Mouse (Mus musculus) olfactory bulb, adult 2 months (tissue): ENCODE results near the gene Pskh1. TPM values are rescaled to one million over a fixed set of nuclear protein-coding genes. Genes with fewer than 3 reads are reported as not detected.

ENCODE experiments used
- H3K27ac ChIP-seq: fragments of 200-500 bp; 2 replicates; pipeline ENCODE4 v1.5.1; 2012; ENCODE audit warnings: low read depth, low read length; ENCODE audit not compliant: insufficient read depth
- H3K4me1 ChIP-seq: fragments of 200-500 bp; 2 replicates; pipeline ENCODE4 v1.6.1; 2012; ENCODE audit warnings: low read length; ENCODE audit not compliant: control insufficient read depth, insufficient read depth
- H3K4me3 ChIP-seq: fragments of 200-500 bp; 2 replicates; pipeline ENCODE4 v1.5.1; 2012; ENCODE audit warnings: mild to moderate bottlenecking, low read depth, low read length, moderate library complexity; ENCODE audit not compliant: insufficient read depth
- CTCF ChIP-seq: fragments of 200-500 bp; IDR thresholded peaks from 2 replicates; pipeline ENCODE4 v1.5.1; 2012; ENCODE audit warnings: low read depth, mild to moderate bottlenecking, low read length, moderate library complexity; ENCODE audit not compliant: insufficient read depth
- POLR2A ChIP-seq: fragments of 200-500 bp; IDR thresholded peaks from 2 replicates; pipeline ENCODE4 v1.6.1; 2012; ENCODE audit warnings: mild to moderate bottlenecking, low read depth, low read length, moderate library complexity; ENCODE audit not compliant: insufficient read depth
- WGBS: fragments of 180-500 bp; shearing (Covaris S2); methylation state at CpG from one replicate; pipeline ENCODE4 v1.1.7; 2018; 5-methylcytosine and 5-hydroxymethylcytosine counted together
- polyA plus RNA-seq: library from polyadenylated mRNA; stranded (reverse); fragments of >200 nt; gene quantifications from 2 replicates; pipeline ENCODE4 v1.2.4, GENCODE M21; 2012; ENCODE audit warnings: low replicate concordance; ENCODE audit not compliant: missing spikeins, insufficient read depth, insufficient read length

The Pskh1 gene
- polyA plus RNA-seq, 1 experiment = not detected

DNA sequence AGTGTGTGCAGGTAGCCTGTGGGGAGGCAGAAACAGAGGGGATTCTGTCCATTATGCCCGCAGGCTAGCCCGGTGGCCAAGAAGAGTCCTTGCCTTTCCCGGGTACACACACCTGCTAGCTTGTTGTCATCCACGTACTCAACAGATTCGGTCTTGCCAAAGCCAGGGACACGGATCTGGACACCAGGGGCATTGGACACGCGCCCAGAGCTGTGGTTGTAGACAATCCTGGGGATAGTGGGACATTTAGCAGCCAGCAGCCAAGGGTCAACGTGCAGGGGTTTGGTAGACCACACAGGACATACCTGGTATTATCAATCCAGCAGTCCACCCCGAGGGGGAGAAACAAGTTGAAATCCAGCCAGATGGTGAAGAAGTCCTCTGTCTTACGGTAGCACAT lies 41.8 kb downstream of the Pskh1 start:
- TF ChIP-seq POLR2A = no peak
- no peak for TF ChIP-seq CTCF
- no peak overlapping the region for H3K4me3 ChIP-seq
- WGBS = 82% methylated on average over 11 of the region's 11 CpGs
- H3K4me1 ChIP-seq = peaks cover 9% of the 10 kb centered on the region; the same call in 1 of the 2 replicates
- H3K27ac ChIP-seq = no peak overlapping the region

DNA sequence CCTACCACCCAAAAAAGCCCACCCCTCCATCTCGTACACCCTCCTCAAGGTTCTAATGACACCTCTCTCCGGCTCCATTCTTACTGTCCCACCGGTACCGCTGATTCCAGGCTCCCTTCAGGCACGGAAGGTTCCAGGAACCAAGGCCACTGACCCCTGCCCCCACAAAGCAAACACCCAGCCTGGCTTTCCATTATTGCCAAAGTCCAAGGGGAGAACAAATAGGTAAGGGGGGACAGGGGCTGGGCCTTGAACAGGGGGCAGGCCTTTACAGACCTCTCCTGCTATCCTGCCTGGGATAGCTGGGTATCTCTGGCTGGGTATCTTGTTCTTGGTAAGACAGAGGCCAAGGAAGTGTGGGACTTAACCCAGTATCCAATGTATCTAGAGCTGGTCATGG lies 42.3 kb downstream of the Pskh1 start:
- H3K4me1 ChIP-seq = peaks cover 9% of the 10 kb centered on the region; the same call in 1 of the 2 replicates
- 81% methylated on average over 5 of the region's 5 CpGs for WGBS
- TF ChIP-seq CTCF (no peak), POLR2A (no peak)
- H3K27ac ChIP-seq = no peak overlapping the region
- no peak overlapping the region for H3K4me3 ChIP-seq

DNA sequence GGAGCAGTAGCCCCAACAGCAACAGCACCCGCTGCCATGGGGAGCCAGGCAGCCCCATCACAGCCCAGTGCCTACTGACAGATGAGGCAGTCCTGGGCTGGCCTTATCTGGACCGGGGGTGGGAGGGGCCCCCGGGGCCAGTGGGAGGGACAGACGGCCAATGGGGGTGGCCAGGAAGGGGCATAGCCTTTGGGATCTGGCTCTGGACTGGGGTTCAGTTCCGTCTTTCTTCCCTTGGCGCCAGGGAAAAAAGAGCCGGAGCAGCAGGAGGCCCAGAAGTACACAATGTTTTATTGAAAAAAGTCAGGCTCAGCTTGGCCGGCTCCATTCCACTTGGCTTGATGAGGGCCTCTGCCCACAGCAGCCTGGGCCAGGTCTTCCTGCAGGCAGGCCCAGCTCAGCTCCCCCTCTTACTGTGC lies 43.1 kb downstream of the Pskh1 start, which contains the start of gene Lcat:
TSS of gene Lcat (minus strand) at position 62 of the 419 bp plus-strand sequence.
- Histone ChIP-seq H3K4me3 (0 out of 2 replicates have a peak within 1 kb of the TSS, but pooled peaks have one; percentile 2), H3K27ac (no peak within 1 kb of the TSS), H3K4me1 (peaks cover 9% of the 10 kb centered on the region; the same call in 1 of the 2 replicates)
- no peak for TF ChIP-seq CTCF
- TF ChIP-seq POLR2A = no peak
- 42% methylated on average over 8 of the region's 8 CpGs for WGBS

DNA sequence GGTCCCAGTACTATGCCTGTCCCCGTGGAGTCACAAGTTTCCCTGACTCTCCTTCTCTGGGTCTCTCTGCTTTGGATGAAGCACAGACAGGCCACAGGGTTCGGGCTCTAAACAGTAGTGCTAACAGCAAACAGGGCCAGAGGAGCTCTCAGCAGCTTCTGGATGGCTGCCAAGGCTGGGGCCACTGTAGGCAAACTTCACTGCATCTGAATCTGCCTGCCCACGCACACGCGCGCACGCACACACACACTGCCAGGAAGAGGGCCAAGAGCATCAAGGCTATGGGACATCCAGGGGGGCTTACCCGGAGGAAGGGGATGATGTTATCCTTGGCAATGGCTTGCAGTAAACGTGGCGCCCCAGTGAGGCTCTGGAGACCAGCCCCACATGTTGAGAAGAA lies 49.1 kb downstream of the Pskh1 start:
- Histone ChIP-seq H3K4me1 (peaks cover 31% of the 10 kb centered on the region), H3K27ac (no peak overlapping the region), H3K4me3 (no peak overlapping the region)
- WGBS = 14% methylated on average over 10 of the region's 10 CpGs
- no peak for TF ChIP-seq POLR2A
- no peak for TF ChIP-seq CTCF

DNA sequence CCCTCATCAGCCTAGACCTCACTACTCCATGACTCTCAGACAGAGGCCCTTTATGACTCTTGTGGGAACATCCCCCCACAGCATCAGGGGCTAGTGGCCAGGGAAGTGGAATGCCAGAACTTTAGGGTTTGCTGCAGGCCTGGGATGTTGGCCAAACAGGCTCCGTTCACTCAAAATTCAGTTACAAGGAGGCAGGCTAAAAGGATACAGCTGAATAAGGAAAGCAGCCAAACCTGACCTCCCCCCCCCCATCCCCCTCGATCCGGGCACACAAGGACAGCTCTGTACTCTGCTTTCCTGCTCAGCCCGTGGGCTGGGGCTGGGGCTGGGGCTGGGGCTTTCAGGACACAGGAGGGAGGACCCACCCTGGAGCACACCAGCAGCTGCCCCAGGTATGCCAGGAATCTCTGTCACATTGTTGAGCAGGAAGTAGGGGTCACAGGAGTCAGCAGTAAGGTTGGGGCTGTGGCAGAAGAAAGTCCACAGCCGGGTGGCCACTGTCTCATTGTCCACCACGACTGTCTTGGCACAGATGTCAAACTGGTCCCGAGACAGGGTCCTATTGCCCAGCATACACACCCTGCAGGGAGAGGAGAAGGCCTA lies 50.9 kb downstream of the Pskh1 start:
- 27% methylated on average over 7 of the region's 7 CpGs for WGBS
- no peak for TF ChIP-seq CTCF
- TF ChIP-seq POLR2A = no peak
- Histone ChIP-seq H3K4me1 (peaks cover 31% of the 10 kb centered on the region), H3K27ac (peak overlapping the region; percentile 67), H3K4me3 (no peak overlapping the region)

DNA sequence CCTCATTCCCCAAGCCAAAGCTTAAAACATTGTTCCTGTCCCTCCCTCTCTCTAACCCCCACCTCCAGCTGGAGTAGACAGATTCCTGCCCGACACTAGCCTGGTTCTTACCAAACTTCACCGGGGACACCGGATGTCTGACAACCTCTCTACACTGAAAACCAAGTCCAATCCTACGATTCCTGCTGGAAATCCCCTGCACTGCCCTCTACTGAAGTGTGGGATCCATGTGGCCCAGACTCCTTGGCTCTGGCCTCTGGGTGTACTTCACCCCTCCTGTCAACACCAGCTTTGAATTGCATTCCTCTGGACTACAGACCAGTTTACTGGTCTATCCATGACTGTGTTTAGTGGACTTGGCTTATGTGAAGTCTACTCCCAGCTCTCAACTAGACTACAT lies 56.3 kb downstream of the Pskh1 start:
- TF ChIP-seq CTCF (no peak), POLR2A (no peak)
- peaks cover 15% of the 10 kb centered on the region for H3K4me1 ChIP-seq
- no peak overlapping the region for H3K27ac ChIP-seq
- WGBS = 84% methylated on average over 4 of the region's 4 CpGs
- no peak overlapping the region for H3K4me3 ChIP-seq

DNA sequence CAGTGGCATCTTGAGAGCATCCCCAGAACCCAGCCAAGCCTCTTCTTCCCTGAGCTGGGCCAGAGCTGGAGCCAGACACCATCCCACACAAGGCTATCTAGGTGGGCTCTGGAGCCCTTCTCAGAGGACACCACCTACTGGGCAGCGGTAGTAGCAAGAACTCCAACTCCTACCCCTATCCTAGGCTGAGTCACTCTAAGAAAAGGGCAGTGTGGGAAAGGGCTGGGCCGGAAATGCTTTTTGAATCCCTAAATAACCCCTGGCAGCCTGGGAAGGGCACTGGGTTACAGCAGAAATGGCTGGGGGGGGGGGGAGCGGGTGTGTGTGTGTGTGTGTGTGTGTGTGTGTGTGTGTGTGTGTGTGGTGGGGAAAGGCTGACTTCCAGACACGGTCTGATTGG lies 57.6 kb downstream of the Pskh1 start:
- WGBS = 30% methylated on average over 3 of the region's 4 CpGs
- no peak overlapping the region for H3K27ac ChIP-seq
- H3K4me3 ChIP-seq = no peak overlapping the region
- peaks cover 10% of the 10 kb centered on the region; the same call in 1 of the 2 replicates for H3K4me1 ChIP-seq
- TF ChIP-seq POLR2A = no peak
- TF ChIP-seq CTCF = no peak

DNA sequence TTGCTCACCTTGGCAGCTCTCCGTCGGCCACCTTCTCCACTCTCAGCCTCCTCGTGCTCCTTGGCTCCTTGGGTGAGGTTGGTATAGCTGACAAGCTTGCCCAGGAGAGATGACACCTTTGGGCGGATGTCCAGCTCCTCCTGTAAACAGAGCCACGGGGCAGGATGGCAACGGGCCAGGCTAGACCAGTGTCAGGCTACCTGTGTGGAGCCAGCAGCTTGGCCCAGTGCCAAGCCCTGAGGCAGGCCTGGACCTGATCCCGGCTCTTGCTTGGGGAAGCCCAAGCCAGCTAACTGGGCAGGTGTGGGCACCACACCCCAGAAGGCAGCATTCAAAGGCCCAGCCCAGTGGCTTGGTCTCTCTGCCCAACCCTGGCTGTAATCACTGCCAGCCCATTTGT lies 59.1 kb downstream of the Pskh1 start:
- peaks cover 11% of the 10 kb centered on the region for H3K4me1 ChIP-seq
- TF ChIP-seq POLR2A (no peak), CTCF (no peak)
- WGBS = 80% methylated on average over 7 of the region's 7 CpGs
- no peak overlapping the region for H3K27ac ChIP-seq
- H3K4me3 ChIP-seq = no peak overlapping the region

DNA sequence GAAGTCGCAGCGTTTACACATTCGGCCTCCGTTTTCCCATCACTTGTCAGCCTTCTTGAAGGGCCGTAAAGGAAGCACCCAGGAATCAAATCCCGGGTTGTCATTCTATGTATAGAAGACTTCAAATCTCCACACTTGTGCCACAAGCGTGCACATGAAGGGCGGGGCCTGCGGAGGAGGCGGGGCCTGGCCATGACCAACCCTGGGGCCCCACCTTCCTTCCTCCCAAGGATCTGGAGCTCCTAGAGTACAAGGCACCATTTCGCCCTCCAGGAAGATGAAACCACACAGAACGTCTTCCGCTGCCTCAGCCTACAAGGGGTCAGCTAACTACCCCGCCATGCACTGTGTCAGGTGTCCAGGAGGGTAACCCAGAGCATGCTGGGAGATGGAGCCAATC lies 60.9 kb downstream of the Pskh1 start:
- no peak overlapping the region for H3K27ac ChIP-seq

DNA sequence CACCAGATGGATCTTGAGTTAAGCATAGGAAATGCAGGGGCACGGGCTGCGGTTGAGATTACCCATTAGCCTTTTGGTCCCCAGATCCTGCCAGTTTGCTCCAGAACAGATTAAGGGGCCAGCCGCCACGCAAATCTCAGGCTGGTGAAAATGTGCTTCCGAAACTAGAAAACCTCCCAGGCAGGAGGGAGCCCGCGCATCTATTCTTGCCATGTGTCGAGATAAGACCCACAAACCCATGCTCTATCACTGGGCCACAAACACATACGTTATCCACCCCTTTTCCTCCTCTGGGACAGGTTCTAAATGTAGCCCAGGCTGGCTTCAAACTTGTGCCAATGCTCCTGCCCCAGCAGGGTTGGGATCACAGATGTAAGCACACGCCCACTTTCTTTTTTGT lies 61.3 kb downstream of the Pskh1 start:
- 94% methylated on average over 10 of the region's 10 CpGs for WGBS
- Histone ChIP-seq H3K4me3 (no peak overlapping the region), H3K4me1 (peaks cover 21% of the 10 kb centered on the region), H3K27ac (no peak overlapping the region)
- no peak for TF ChIP-seq CTCF
- no peak for TF ChIP-seq POLR2A

More for the DNA sequence above, 60.9 kb downstream of the Pskh1 start:
- no peak overlapping the region for H3K4me3 ChIP-seq
- 89% methylated on average over 14 of the region's 14 CpGs for WGBS
- peaks cover 21% of the 10 kb centered on the region for H3K4me1 ChIP-seq
- no peak for TF ChIP-seq POLR2A
- TF ChIP-seq CTCF = no peak
